Mouse (Mus musculus): ENCODE results near the gene Prrc2b.

Prrc2b gene

DNA sequence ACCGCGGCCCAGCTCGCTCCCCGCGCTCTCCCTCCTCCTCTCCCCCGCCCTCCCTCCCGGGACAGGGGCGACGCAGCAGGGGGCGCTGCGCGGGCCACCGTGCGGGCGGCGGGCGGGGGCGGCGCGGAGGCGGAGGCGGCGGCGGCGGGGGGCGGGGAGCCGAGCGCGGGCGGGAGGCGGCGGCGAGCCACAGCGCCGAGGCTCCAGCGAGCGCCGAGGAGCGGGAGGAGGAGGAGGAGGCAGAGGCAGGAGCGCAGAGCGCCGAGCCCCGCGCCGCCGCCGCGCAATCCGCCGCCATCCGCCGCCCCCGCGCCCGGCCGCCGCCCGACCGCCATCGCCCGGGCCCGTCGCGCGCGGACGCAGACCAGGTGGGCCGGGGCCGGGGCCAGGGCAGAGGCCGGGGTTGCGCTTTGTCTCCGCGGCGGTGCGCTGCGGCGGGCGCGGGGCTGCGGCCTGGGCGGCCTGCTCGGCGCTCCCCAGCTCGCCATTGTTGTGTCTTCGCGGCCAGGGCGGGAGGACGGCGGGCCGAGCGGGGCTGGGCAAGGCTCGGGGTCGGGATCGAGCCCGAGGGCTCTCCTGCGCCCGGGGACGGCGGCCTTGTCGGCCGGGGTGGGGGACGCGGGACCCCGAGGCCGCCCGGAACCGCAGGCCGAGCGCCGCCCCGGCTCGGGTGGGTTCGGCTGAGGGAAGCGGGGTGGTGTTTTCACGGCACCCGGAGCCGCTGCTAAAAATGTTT, at the start of gene Prrc2b:
Prrc2b (plus strand) TSS at position 159 of the 736 bp plus-strand sequence.
- no peak for DNase-seq (ENCODE audit: low read depth in 1 of 2, low spot score in 2 of 2)

DNA sequence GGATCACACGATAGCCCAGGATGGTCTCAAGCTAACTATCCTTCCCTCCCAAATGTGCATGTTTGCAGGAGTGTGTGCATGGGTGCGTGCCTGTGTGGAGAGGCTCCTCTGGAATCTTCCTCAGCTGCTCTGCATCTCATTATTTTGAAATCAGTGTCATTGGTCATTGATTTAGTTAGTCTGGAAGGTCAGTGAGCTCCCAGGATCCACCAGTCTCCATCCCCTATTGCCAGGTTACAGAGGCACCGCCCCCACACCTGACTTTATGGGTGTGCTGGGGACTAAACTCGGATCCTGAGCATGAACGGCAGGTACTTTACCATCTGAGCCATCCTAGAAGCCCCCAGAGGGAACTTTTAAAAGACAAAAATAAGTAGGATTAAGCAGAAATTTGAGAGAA, 47.9 kb upstream of the Prrc2b start:
- no peak for DNase-seq (ENCODE audit: low read depth in 1 of 2, low spot score in 2 of 2)

DNA sequence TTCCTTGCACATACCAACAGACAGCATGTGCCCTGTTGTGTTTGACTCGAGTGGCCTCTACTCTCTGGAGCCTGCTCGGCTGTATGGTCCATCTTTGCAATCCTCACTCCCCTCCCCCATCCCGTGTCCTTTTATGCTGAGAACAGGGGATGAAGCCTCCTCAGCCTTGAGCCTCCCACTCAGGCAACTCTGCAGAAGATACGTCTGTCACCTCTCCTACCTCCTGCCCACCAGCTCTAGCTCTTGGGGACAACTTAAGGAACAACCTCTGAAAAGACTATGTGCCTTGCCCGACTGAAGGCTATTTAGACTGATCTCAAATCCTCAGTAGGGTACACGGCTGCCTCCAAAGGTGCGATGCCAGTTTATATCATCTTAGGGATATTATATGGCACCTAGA, 47.3 kb upstream of the Prrc2b start:
- DNase-seq (ENCODE audit: low read depth in 1 of 2, low spot score in 2 of 2), result no peak

DNA sequence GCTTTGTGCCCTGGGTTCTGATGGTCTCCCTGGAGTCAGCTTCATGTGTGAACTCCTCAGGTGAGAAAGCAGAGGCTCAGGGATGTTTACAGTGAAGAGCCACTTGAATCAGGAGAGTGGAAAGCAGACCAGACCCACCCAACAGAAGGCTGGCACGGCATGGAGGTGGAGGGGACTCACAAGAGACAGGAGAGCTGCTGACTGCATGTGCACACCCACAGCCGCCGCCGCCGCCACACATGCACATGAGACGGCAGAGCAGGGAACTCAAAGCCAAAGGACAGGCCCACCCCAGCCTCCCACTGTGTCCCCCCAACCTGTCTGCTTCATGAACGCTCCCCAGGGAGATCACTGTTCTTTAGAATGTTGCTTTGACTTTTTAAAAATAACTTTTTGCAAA, 46.8 kb upstream of the Prrc2b start:
- no peak for DNase-seq (ENCODE audit: low read depth in 1 of 2, low spot score in 2 of 2)

DNA sequence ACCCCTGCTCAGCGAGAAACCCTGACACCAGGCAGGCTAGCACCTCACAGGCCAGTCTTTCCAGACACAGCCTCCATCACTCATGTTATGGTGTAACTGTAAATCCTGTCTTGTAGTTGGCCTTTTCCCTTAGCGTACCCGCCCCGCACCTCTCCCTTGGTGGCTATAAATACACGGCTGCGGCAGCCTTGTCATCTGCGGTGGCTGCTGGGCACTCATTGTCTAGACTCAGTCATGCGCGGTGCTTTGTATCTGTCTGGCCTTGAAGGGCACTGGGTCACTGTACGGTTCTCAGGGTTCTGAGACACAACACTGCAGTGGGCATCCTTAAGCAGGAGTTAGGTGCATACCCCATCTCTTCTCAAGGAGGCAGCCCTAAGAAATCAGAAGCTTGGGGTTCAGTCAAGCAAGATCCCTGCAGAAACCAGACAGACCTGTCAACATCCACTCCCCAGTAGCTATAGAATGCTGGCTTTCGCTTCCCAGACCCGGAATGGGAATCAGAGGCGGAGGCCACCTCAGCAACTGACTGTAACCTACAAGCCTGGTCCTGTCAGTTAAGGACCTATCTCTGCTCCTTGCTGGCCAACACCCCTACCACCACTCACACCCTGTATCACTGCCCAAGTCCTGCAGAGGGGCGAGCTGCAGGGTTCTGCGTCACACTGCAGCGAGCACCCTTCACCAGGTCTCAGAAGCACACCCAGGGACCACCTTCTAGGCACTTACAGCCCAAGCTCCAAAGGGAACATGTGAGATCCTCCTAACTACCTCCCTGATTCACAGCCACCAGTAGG, 45.6 kb upstream of the Prrc2b start:
- DNase-seq (ENCODE audit: low read depth in 1 of 2, low spot score in 2 of 2), result no peak

DNA sequence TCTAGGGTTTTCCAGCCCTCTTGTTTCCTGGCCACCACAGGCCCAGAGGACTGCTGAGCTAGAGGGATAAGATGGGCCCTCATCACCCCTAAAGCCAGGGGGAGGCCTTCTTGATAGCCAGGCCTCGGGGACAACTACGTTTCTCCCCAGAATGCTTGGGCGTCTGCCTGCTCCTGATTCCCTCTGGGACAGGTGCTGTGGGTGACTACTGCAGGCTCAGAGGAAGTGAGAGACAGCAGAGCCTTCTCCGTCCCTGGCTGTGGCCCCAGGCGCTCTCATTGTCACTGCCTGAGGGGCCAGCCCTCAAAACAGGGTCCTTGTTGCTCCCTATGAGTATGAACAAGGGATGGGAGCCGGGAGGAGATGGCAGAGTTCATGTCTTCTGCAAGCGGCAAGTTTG, 45.0 kb upstream of the Prrc2b start:
- DNase-seq (ENCODE audit: low read depth in 1 of 2, low spot score in 2 of 2), result no peak

DNA sequence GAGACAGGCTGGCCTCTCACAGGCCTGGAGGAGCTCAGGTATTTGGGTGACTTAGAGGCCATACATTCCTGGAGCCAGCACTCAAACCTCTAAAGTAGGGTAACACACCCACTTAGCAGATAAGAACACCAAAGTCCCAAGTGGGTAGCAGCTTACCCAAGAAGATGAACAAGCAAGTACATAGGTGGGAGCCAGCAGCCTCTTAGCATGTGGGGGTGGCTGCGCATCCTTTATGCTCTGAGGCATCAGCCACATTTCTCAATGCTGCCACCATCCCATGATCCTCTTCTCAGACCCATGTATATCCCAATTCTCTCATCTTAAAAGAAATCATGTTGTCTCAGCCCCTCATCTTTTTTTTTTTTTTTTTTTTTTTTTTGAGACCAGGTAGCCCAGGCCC, 39.6 kb upstream of the Prrc2b start:
- no peak for DNase-seq (ENCODE audit: low read depth in 1 of 2, low spot score in 2 of 2)

DNA sequence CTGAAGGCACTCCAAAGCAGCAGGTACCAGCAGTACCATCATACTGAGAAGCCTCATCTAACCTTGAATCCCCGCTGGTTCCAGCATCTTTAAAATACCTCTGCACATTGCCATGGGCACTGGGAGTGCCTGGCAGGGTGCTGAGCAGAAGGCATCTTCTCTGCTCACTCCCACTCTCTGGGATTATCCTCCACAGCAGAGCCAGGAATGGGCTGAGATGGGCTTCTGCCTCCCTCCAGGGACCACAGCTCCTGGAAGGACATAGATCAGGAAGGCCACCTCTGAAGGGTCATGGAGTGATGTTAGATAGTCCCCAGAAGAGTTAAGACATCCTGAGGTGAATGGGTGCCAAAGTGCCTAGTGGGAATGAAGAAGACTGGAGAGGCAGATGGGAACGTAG, 38.3 kb upstream of the Prrc2b start:
- no peak for DNase-seq (ENCODE audit: low read depth in 1 of 2, low spot score in 2 of 2)

DNA sequence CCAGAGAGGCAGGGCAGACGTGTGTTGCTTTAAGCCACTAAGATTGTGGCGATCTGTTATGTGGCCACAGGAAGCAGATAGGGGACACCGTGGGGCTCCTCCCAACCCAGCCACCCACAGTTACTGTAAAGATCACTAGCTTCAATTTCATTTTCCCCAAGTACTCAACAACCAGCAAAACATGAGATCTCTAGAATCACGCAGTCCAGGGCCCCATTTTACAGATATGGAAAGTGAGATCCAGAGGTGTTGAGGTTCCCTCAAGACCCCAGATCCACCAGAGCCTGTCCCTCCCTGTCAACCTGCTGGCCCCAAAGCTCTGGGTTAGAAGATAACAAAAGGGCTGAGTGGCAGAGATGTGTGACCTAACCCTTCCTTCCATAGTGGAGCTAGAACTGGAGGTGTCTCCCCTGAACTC, 35.0 kb upstream of the Prrc2b start:
- no peak for DNase-seq (ENCODE audit: low read depth in 1 of 2, low spot score in 2 of 2)

DNA sequence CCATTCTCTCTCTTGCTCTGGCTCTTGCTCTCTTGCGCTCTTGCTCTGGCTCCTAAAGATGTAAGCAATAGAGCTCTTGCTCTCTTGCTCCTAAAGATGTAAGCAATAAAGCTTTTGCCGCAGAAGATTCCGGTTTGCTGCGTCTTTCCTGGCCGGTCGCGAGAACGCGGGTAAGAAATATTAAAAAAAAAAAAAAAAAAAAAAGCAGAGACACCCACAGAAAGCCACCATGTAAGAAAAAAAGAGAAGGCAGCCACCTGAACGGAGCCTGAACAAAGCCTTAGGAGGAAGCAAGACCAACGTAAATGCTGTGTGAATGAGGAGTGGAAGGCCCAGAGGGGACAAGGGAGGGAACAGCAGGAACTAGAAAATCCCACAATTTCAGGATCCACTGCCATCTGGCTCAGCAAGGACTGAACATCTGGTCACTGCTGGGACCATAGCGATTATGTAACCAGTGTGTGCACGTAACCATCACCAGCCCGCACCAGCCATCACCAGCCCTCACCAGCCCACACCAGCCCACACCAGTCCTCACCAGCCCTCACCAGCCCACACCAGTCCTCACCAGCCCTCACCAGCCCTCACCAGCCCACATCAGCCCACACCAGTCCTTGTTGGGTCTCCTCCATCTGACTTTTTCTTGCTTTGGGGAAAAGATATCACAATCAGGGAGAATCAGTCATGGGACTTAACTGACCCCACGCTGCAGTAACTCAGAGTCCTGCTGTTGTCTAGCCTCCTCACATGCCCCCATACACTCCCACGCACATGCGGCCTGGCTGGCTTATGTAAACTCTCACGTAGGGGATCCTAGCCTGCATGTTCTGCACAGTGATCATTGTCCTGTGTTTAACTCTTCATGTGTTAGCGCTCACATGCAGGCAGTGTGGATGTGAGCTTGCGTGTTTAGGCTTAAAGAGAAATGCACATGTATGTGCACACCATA, 30.8 kb upstream of the Prrc2b start:
- no peak for DNase-seq (ENCODE audit: low read depth in 1 of 2, low spot score in 2 of 2)

DNA sequence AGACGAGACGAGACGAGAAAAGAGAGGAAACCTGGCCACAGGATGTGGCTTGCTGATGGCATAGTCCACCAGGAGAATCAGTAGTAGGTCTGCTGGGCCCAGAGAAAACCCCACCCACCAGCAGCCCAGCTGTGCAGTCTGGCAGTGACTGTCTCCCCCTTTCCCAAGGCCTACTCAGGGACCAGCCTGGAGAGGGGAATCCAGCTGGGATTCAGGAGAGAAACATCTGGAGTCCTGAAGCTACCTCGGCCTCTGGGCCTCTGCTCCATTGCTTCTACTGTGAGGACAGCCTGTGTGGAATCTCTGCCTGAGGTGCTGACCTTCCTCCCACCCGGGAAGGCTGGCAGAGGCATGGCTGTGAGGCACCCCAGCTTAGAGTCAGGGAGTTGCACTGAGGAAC, 29.7 kb upstream of the Prrc2b start:
- no peak for DNase-seq (ENCODE audit: low read depth in 1 of 2, low spot score in 2 of 2)

DNA sequence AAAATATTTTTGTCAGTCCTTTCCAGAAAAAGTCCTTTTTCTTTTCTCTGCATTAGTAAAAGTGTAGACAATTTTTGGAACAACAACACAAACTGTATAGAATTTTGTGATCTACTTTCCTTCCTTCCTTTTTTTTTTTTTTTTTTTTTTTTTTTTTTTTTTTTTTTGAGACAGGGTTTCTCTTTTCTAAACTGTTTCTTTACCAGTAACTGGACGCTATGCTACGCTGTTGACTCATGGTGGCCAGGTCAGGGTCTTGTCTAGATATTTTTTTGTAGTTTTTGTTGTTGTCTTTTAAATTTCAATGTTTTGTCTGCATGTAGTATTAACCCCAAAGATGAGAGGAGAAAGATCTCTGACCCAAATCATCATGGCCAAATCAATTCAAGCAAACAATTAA, 29.1 kb upstream of the Prrc2b start:
- no peak for DNase-seq (ENCODE audit: low read depth in 1 of 2, low spot score in 2 of 2)

DNA sequence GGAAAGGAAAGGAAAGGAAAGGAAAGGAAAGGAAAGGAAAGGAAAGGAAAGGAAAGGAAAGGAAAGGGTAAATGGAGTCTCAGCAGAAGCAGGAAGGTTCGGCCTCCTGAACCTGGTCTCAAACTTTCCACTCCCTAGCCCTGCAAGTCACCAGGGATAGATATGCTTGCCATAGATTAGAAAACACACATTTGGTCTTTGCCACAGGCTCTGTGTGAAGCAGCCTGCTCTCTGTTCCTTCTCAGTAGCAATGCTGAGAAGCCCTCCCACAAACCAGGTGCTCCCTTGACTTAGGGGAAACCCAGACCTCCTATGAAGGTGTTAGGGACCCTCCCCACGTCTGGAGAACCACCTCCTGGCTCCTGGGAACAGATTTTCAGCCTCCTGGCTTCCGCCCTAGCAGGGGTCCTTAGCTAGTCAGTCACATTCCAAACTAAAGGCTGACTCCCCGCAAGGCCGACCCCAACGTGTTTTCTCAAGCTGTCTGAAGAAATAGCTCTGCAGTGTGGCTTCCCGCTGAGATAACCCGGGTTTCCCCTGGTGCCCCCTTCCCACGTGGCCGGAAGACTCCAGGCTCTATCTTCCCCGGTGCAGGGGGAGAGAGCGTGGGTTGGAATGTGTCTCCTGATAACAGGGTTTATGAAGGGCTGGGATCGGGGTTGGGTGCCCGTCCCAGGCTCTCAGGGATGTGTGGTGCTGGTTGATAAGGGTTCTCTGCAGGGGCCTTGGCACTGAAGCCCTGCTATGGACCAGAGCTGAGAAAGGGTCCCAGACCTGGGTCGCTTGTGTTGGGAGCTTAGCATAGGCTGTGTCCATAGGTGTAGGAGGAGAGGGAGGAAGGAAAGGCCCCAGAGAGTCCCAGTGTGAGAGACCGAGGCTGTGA, 23.0 kb upstream of the Prrc2b start:
- DNase-seq (ENCODE audit: low read depth in 1 of 2, low spot score in 2 of 2), result no peak

DNA sequence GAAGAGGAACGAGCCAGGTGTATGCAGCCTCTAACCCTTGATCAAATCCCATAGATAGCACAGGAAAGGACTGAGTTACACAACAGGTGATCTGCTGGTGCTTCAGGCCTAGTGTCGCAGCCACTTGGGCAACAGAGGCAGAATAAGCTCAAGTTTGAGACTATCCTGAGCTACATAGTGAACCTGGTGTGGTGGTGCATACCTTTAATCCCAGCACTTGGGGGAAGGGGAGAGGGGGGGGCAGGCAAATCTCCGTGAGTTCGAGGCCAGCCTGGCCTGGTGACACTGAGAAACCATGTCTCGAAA, 22.4 kb upstream of the Prrc2b start:
- DNase-seq (ENCODE audit: low read depth in 1 of 2, low spot score in 2 of 2), result no peak

DNA sequence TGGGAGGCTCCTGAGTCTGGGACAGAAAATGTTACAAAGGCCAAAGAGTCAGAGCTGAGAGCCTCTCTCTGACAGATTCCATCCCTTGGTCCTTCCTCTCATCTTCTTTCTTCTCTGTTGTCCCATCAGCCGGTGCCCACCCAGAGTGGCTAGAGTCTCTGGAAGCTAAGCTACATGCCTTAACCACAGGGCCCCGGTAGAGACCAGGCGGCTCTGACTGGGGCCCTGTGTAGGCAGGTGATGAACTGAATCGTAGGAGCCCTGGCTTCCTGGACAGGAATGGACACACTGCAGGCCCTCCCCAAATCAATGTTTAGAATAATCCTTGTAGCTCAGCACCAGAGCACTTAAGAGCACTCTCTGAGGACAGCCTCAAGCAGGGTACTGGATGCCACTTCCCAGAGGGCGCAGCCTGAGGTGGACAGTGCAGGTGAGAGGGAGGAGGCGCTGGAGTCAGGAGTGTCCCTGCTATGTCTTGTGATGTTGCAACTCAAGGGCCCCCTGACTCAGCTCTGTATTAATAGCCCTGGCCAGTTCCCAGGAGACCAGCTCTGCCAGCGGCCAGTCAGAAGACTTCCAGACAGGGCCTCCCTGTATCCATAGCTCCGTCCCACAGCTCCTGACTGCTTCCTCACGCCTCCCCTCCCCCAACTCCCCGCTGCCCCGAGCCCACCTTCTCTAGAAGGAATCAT, 21.4 kb upstream of the Prrc2b start:
- no peak for DNase-seq (ENCODE audit: low read depth in 1 of 2, low spot score in 2 of 2)

DNA sequence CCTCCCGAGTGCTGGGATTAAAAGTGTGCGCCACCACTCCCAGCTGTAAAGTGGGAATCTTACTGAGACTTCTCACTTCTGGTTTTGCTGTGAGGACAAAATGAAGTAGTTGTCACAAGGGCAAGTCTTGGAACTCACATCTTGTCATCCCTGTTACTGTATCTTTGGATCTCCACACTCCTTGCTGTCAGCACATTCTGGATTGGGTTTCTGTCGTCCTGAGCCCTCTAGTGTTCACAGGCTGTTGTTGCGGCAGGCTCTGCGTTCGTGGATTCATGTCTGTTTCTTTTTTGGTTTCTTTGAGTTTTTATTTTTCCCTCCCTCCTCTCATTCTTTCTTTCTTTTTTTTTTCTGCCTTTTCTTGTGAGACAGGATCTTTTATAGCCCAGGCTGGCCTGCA, 20.4 kb upstream of the Prrc2b start:
- DNase-seq (ENCODE audit: low read depth in 1 of 2, low spot score in 2 of 2), result no peak

DNA sequence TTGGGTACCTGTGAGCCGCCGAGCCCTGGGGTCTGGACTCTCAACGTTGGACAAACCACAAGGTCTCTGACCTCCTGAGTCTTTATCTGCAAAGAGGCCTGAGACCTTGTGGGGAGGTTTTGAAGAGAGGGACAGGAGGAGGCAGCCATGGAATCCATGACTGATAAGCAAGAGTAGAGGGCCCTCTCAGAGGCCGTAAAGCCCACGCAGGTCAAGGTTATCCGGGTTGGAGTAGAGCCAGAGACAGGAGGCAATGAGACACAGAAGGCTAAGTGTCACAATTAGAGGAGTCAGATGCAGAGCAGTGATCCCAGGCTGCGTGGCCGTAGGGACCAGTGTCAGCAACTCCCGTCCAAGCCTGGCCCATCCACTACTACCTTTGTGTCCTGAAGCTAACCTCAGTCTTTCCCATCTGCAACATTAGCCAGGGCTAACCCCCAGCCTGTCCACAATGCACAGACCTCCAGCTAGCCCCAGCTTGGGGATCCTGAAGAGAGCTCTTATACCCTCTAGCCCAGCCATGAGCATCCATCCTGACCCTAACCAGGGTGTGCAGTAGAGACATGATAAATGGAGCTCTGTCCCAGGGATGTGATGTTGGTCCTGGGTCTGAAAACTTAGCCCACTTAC, 19.6 kb upstream of the Prrc2b start:
- DNase-seq (ENCODE audit: low read depth in 1 of 2, low spot score in 2 of 2), result no peak

DNA sequence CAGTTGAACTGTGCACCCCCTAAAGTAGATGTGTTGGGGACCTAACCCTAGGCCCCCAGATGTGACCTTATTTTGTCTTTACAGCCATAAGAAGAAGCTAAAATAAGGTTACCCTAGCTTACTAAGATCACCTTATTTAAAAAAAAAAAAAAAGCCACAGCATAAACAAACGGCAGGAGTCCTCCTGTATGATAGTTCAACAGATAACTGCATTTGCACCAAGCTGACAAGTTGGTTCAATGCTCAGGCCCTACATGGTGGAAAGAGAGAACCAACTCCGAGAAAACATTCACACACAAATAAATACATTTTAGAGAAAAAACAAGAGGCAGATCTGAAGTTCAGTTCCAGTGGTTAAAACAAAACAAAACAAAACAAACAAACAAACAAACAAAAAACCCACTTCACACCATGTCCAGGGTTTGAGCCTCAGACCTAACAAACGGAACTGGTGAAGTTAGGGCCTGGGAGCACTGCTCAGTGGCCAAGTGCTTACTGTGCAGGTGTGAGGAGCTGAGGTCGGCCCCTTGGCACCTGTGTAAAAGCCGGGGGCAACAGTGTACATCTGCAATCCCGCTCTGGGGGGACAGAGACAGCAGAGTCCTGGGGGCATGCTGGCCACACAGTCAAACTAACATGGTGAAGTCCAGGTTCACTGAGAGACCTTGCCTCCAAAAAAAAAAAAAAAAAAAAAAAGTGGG, 18.9 kb upstream of the Prrc2b start:
- no peak for DNase-seq (ENCODE audit: low read depth in 1 of 2, low spot score in 2 of 2)

DNA sequence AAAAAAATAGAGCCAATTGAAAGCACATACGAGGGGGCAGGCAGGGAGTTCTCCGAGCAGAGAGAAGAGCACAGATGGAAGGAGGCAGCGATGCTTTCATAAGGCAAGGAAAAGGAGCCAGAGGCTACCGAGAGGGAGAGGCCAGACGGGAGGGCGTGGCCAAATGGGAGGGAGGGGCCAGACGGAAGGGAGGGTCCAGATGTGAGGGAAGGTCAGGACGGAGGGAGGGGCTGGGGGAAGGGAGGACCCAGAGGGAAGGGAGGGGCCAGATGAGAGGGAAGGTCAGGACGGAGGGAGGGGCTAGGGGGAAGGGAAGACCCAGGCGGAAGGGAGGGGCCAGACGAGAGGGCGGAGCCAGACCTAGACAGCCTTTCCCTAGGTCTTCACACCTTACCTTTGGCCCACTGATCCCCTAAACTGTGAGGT, 18.3 kb upstream of the Prrc2b start:
- DNase-seq (ENCODE audit: low read depth in 1 of 2, low spot score in 2 of 2), result no peak

Measured in monocyte, adult 2 months (primary cell).